Mouse (Mus musculus): ENCODE data around the gene Rngtt. TPM values are rescaled to one million over a fixed set of nuclear protein-coding genes. Genes with fewer than 3 reads are reported as not detected.

Rngtt gene
- polyA plus RNA-seq, 1 experiment = not detected

- TF ChIP-seq POLR2A (IDR thresholded peaks at IDR 0.05; ENCODE audit: insufficient read depth, low read depth, low read length) (no peak), CTCF (IDR thresholded peaks at IDR 0.05; ENCODE audit: insufficient read depth, low read depth, low read length) (no peak)
- H3K4me3 ChIP-seq (ENCODE audit: insufficient read depth, low read depth, low read length) = no peak overlapping the region
- no peak overlapping the region for H3K27ac ChIP-seq (ENCODE audit: insufficient read depth, low read depth, low read length)
- WGBS = 74% methylated on average over 13 of the region's 13 CpGs
- H3K4me1 ChIP-seq (ENCODE audit: control insufficient read depth, insufficient read depth, low read length) = no peaks in the 10 kb centered on the region; the same call in 1 of the 2 replicates
Observed at GRCm38 (mm10) chr4:33544755-33545576, 234.9 kb downstream of the Rngtt start.

- Histone ChIP-seq H3K27ac (ENCODE audit: insufficient read depth, low read depth, low read length) (no peak overlapping the region), H3K4me3 (ENCODE audit: insufficient read depth, low read depth, low read length) (no peak overlapping the region), H3K4me1 (ENCODE audit: control insufficient read depth, insufficient read depth, low read length) (no peaks in the 10 kb centered on the region; the same call in 1 of the 2 replicates)
- WGBS = 51% methylated on average over 6 of the region's 6 CpGs
- no peak for TF ChIP-seq CTCF (IDR thresholded peaks at IDR 0.05; ENCODE audit: insufficient read depth, low read depth, low read length)
- no peak for TF ChIP-seq POLR2A (IDR thresholded peaks at IDR 0.05; ENCODE audit: insufficient read depth, low read depth, low read length)
Observed at GRCm38 (mm10) chr4:33545577-33545879, 235.4 kb downstream of the Rngtt start.

GRCm38 (mm10) chr4:33546278-33546677 lies 236.2 kb downstream of the Rngtt start:
- Histone ChIP-seq H3K27ac (ENCODE audit: insufficient read depth, low read depth, low read length) (no peak overlapping the region), H3K4me1 (ENCODE audit: control insufficient read depth, insufficient read depth, low read length) (no peaks in the 10 kb centered on the region; the same call in 1 of the 2 replicates), H3K4me3 (ENCODE audit: insufficient read depth, low read depth, low read length) (no peak overlapping the region)
- WGBS = 95% methylated on average over 11 of the region's 11 CpGs
- TF ChIP-seq CTCF (IDR thresholded peaks at IDR 0.05; ENCODE audit: insufficient read depth, low read depth, low read length) (no peak), POLR2A (IDR thresholded peaks at IDR 0.05; ENCODE audit: insufficient read depth, low read depth, low read length) (no peak)

GRCm38 (mm10) chr4:33547315-33547929 lies 237.3 kb downstream of the Rngtt start:
- no peak for TF ChIP-seq CTCF (IDR thresholded peaks at IDR 0.05; ENCODE audit: insufficient read depth, low read depth, low read length)
- TF ChIP-seq POLR2A (IDR thresholded peaks at IDR 0.05; ENCODE audit: insufficient read depth, low read depth, low read length) = no peak
- Histone ChIP-seq H3K4me1 (ENCODE audit: control insufficient read depth, insufficient read depth, low read length) (no peaks in the 10 kb centered on the region; the same call in 1 of the 2 replicates), H3K27ac (ENCODE audit: insufficient read depth, low read depth, low read length) (no peak overlapping the region), H3K4me3 (ENCODE audit: insufficient read depth, low read depth, low read length) (no peak overlapping the region)
- 88% methylated on average over 8 of the region's 8 CpGs for WGBS

- Histone ChIP-seq H3K4me1 (ENCODE audit: control insufficient read depth, insufficient read depth, low read length) (peaks cover 5% of the 10 kb centered on the region), H3K4me3 (ENCODE audit: insufficient read depth, low read depth, low read length) (no peak overlapping the region), H3K27ac (ENCODE audit: insufficient read depth, low read depth, low read length) (no peak overlapping the region)
- TF ChIP-seq POLR2A (IDR thresholded peaks at IDR 0.05; ENCODE audit: insufficient read depth, low read depth, low read length) = no peak
- TF ChIP-seq CTCF (IDR thresholded peaks at IDR 0.05; ENCODE audit: insufficient read depth, low read depth, low read length) = no peak
- 42% methylated on average over 5 of the region's 5 CpGs for WGBS
Observed at GRCm38 (mm10) chr4:33549606-33550005, 239.5 kb downstream of the Rngtt start.

Other genes starting within 250 kb of the Rngtt start
- not detected in 2 replicates for gene Gabrr2, start 247.3 kb upstream of the Rngtt start, polyA plus RNA-seq (2012; ENCODE audit: insufficient read depth, insufficient read length, low replicate concordance, missing spikeins)
- gene Gabrr1, start 177.8 kb upstream of the Rngtt start, polyA plus RNA-seq (2012; ENCODE audit: insufficient read depth, insufficient read length, low replicate concordance, missing spikeins) = not detected in 2 replicates
- gene Pm20d2, start 120.6 kb upstream of the Rngtt start, polyA plus RNA-seq (2012; ENCODE audit: insufficient read depth, insufficient read length, low replicate concordance, missing spikeins) = not detected in 2 replicates
- gene Srsf12, start 101.3 kb upstream of the Rngtt start, polyA plus RNA-seq (2012; ENCODE audit: insufficient read depth, insufficient read length, low replicate concordance, missing spikeins) = not detected in 2 replicates
- not detected in 2 replicates for gene Pnrc1, start 20.1 kb upstream of the Rngtt start, polyA plus RNA-seq (2012; ENCODE audit: insufficient read depth, insufficient read length, low replicate concordance, missing spikeins)

Data from olfactory bulb, adult 2 months (tissue).